Comparison of ENCODE assay signal across 8 mouse cellular contexts in genomic region chr4:63215185-63215992, GRCm38 (mm10). TPM values are rescaled to one million over a fixed set of nuclear protein-coding genes. Genes with fewer than 3 reads are reported as not detected.
A peak's percentile ranks its signal among the peaks of the same experiment; 100 is the strongest.
DNase-seq lines count a peak whose midpoint lies in the region; ATAC-seq and TF ChIP-seq lines count a peak whose summit lies in the region.

No protein-coding gene starts in this region.

- H3K9me3 ChIP-seq in embryonic facial prominence, embryonic 14.5 days (ENCODE audit: control insufficient read depth, low read length), result no peaks in the 10 kb centered on the region
- no peaks in the 10 kb centered on the region for H3K9me3 ChIP-seq in heart, embryonic 13.5 days
- no peaks in the 10 kb centered on the region for H3K9me3 ChIP-seq in kidney, postnatal 0 days (replicated peaks; ENCODE audit: low read length)
- H3K9me3 ChIP-seq in liver, embryonic 16.5 days (replicated peaks; ENCODE audit: control insufficient read depth, low read length), result no peaks in the 10 kb centered on the region
- H3K9me3 ChIP-seq in neural tube, embryonic 12.5 days, result no peaks in the 10 kb centered on the region
- H3K9me3 ChIP-seq in stomach, embryonic 16.5 days (replicated peaks; ENCODE audit: control insufficient read depth, low read length), result no peaks in the 10 kb centered on the region

- under 1% methylated on average over 38 of the region's 71 CpGs for WGBS in embryonic facial prominence, embryonic 14.5 days
- under 1% methylated on average over 69 of the region's 71 CpGs for WGBS in heart, embryonic 13.5 days
- WGBS in kidney, postnatal 0 days, result 1% methylated on average over 68 of the region's 71 CpGs
- under 1% methylated on average over 67 of the region's 71 CpGs for WGBS in liver, embryonic 16.5 days (ENCODE audit: insufficient replicate concordance)
- under 1% methylated on average over 70 of the region's 71 CpGs for WGBS in neural tube, embryonic 12.5 days
- WGBS in stomach, embryonic 16.5 days, result 1% methylated on average over 65 of the region's 71 CpGs

- peak overlapping the region; percentile 83 for H3K27ac ChIP-seq in embryonic facial prominence, embryonic 14.5 days (replicated peaks; ENCODE audit: low read depth, low read length)
- peak overlapping the region; percentile 62 for H3K27ac ChIP-seq in heart, embryonic 13.5 days (replicated peaks)
- 0 out of 2 replicates have a peak overlapping the region, but pooled peaks have one; percentile 9 for H3K27ac ChIP-seq in kidney, postnatal 0 days
- H3K27ac ChIP-seq in liver, embryonic 16.5 days (ENCODE audit: low read length), result no peak overlapping the region; the same call in 1 of the 2 replicates
- no peak overlapping the region for H3K27ac ChIP-seq in neural tube, embryonic 12.5 days
- peak overlapping the region; percentile 77 for H3K27ac ChIP-seq in stomach, embryonic 16.5 days (ENCODE audit: low read length)

- H3K36me3 ChIP-seq in embryonic facial prominence, embryonic 14.5 days (ENCODE audit: control insufficient read depth, insufficient read depth, low read length), result peaks cover 12% of the 10 kb centered on the region; the same call in 1 of the 2 replicates
- H3K36me3 ChIP-seq in heart, embryonic 13.5 days, result no peaks in the 10 kb centered on the region
- H3K36me3 ChIP-seq in kidney, postnatal 0 days (ENCODE audit: insufficient read depth, low read length), result no peaks in the 10 kb centered on the region
- no peaks in the 10 kb centered on the region for H3K36me3 ChIP-seq in liver, embryonic 16.5 days (ENCODE audit: control insufficient read depth, insufficient read depth)
- no peaks in the 10 kb centered on the region for H3K36me3 ChIP-seq in neural tube, embryonic 12.5 days
- no peaks in the 10 kb centered on the region for H3K36me3 ChIP-seq in stomach, embryonic 16.5 days (ENCODE audit: control insufficient read depth, insufficient read depth, low read length)

- TF ChIP-seq CTCF in kidney, postnatal 0 days (IDR thresholded peaks at IDR 0.05; ENCODE audit: low read depth), result peak; percentile 97

- ATAC-seq in embryonic facial prominence, embryonic 14.5 days (ENCODE audit: low read depth), result peak; percentile 41
- ATAC-seq in heart, embryonic 13.5 days (ENCODE audit: extremely low read depth, insufficient number of reproducible peaks, low FRiP score, low TSS enrichment), result no peak; the same call in 1 of the 2 replicates
- ATAC-seq in kidney, postnatal 0 days (replicated peaks; ENCODE audit: low FRiP score, low read depth), result peak; percentile 25
- ATAC-seq in liver, embryonic 16.5 days (ENCODE audit: low read depth), result peak; percentile 30; the same call in 1 of the 2 replicates
- ATAC-seq in neural tube, embryonic 12.5 days (ENCODE audit: low FRiP score, low read depth), result peak; percentile 70
- ATAC-seq in stomach, embryonic 16.5 days (ENCODE audit: insufficient read depth, low FRiP score), result peak; percentile 23

- H3K9ac ChIP-seq in embryonic facial prominence, embryonic 14.5 days (ENCODE audit: low read depth, low read length), result peak overlapping the region; percentile 88
- peak overlapping the region; percentile 90 for H3K9ac ChIP-seq in heart, embryonic 13.5 days
- H3K9ac ChIP-seq in kidney, postnatal 0 days (ENCODE audit: low read depth, low read length), result peak overlapping the region; percentile 74
- peak overlapping the region; percentile 54 for H3K9ac ChIP-seq in liver, embryonic 16.5 days (ENCODE audit: low read depth, low read length)
- peak overlapping the region; percentile 83 for H3K9ac ChIP-seq in neural tube, embryonic 12.5 days
- H3K9ac ChIP-seq in stomach, embryonic 16.5 days (ENCODE audit: low read length), result peak overlapping the region; percentile 93

- DNase-seq in B cell, adult 2 months, result peak; percentile 83 to 86
- DNase-seq in adrenal gland, postnatal 4 days (ENCODE audit: low spot score in 2 of 2), result peak; percentile 53 to 56
- DNase-seq in embryonic facial prominence, embryonic 14.5 days (ENCODE audit: low spot score), result peak; percentile 90
- peak; percentile 92 for DNase-seq in kidney, postnatal 0 days (ENCODE audit: low spot score)

- H3K4me2 ChIP-seq in embryonic facial prominence, embryonic 14.5 days (ENCODE audit: low read depth, low read length), result peak overlapping the region; percentile 67
- H3K4me2 ChIP-seq in heart, embryonic 13.5 days, result peak overlapping the region; percentile 98
- peak overlapping the region; percentile 100 for H3K4me2 ChIP-seq in kidney, postnatal 0 days (ENCODE audit: low read length)
- peak overlapping the region; percentile 67 for H3K4me2 ChIP-seq in liver, embryonic 16.5 days (ENCODE audit: low read depth, low read length)
- peak overlapping the region; percentile 100 for H3K4me2 ChIP-seq in neural tube, embryonic 12.5 days (replicated peaks)
- peak overlapping the region; percentile 93 for H3K4me2 ChIP-seq in stomach, embryonic 16.5 days (ENCODE audit: low read depth, low read length)

- H3K4me1 ChIP-seq in embryonic facial prominence, embryonic 14.5 days (ENCODE audit: control insufficient read depth, insufficient read depth, low read length), result peaks cover 16% of the 10 kb centered on the region
- H3K4me1 ChIP-seq in heart, embryonic 13.5 days, result peaks cover 48% of the 10 kb centered on the region
- H3K4me1 ChIP-seq in kidney, postnatal 0 days (replicated peaks; ENCODE audit: insufficient read depth, low read length), result peaks cover 14% of the 10 kb centered on the region
- H3K4me1 ChIP-seq in liver, embryonic 16.5 days (ENCODE audit: control insufficient read depth, low read depth, low read length), result no peaks in the 10 kb centered on the region; the same call in 1 of the 2 replicates
- H3K4me1 ChIP-seq in neural tube, embryonic 12.5 days, result peaks cover 26% of the 10 kb centered on the region
- peaks cover 36% of the 10 kb centered on the region for H3K4me1 ChIP-seq in stomach, embryonic 16.5 days (ENCODE audit: control insufficient read depth, insufficient read depth, low read length)

- H3K27me3 ChIP-seq in embryonic facial prominence, embryonic 14.5 days (replicated peaks; ENCODE audit: control insufficient read depth, insufficient read depth, low read length), result peaks cover 4% of the 10 kb centered on the region; the same call in 1 of the 2 replicates
- H3K27me3 ChIP-seq in heart, embryonic 13.5 days (replicated peaks), result peaks cover 63% of the 10 kb centered on the region
- H3K27me3 ChIP-seq in kidney, postnatal 0 days (ENCODE audit: insufficient read depth, low read length), result peaks cover 3% of the 10 kb centered on the region; the same call in 1 of the 2 replicates
- peaks cover 37% of the 10 kb centered on the region for H3K27me3 ChIP-seq in liver, embryonic 16.5 days (ENCODE audit: control insufficient read depth, insufficient read depth, low read depth, low read length)
- peaks cover 41% of the 10 kb centered on the region for H3K27me3 ChIP-seq in neural tube, embryonic 12.5 days (replicated peaks)
- 0 out of 2 replicates have a peak, but pooled peaks cover 5% of the 10 kb centered on the region for H3K27me3 ChIP-seq in stomach, embryonic 16.5 days (ENCODE audit: control insufficient read depth, insufficient read depth, low read length)

- H3K4me3 ChIP-seq in embryonic facial prominence, embryonic 14.5 days (ENCODE audit: low read depth, low read length), result peak overlapping the region; percentile 71
- H3K4me3 ChIP-seq in heart, embryonic 13.5 days, result peak overlapping the region; percentile 74
- H3K4me3 ChIP-seq in kidney, postnatal 0 days (replicated peaks; ENCODE audit: low read depth, low read length), result peak overlapping the region; percentile 75
- H3K4me3 ChIP-seq in liver, embryonic 16.5 days (ENCODE audit: low read depth, low read length), result peak overlapping the region; percentile 65
- H3K4me3 ChIP-seq in neural tube, embryonic 12.5 days, result peak overlapping the region; percentile 69
- peak overlapping the region; percentile 78 for H3K4me3 ChIP-seq in stomach, embryonic 16.5 days (replicated peaks; ENCODE audit: low read length)

RNA-seq across cellular contexts. Expression of gene Col27a1, which starts 1.6 kb away (rescaled TPM):
- total RNA-seq in adrenal gland, postnatal 4 days (2021), result 10 to 100 TPM; 17.2 to 20.8 TPM
- 23.5 and 25.6 TPM in 2 replicates for polyA plus RNA-seq in embryonic facial prominence, embryonic 14.5 days (2014; fragmentation: Nextera tagmentation; extraction: Ambion mirVana)
- 3.7 and 4.2 TPM in 2 replicates for polyA plus RNA-seq in heart, embryonic 13.5 days (2015; fragmentation: Nextera tagmentation; extraction: Ambion mirVana)
- 5.7 and 6.4 TPM in 2 replicates for polyA plus RNA-seq in kidney, postnatal 0 days (2015; fragmentation: Nextera tagmentation; extraction: Ambion mirVana)
- polyA plus RNA-seq in liver, embryonic 16.5 days (2015; fragmentation: Nextera tagmentation; extraction: Ambion mirVana), result 1.6 and 2.1 TPM in 2 replicates
- 4.6 and 5.4 TPM in 2 replicates for polyA plus RNA-seq in neural tube, embryonic 12.5 days (2016; fragmentation: Nextera tagmentation; extraction: Ambion mirVana)
- 13.3 and 15.0 TPM in 2 replicates for polyA plus RNA-seq in stomach, embryonic 16.5 days (2015; fragmentation: Nextera tagmentation; extraction: Ambion mirVana)

RNA-seq across cellular contexts. Expression of gene Kif12, which starts 43.5 kb away (rescaled TPM):
- 10 to 100 TPM in 1 of 2 experiments, under 1 TPM in 1; 0.17 to 21.6 TPM for total RNA-seq in adrenal gland, postnatal 4 days (2021)
- polyA plus RNA-seq in embryonic facial prominence, embryonic 14.5 days (2014; fragmentation: Nextera tagmentation; extraction: Ambion mirVana), result not detected in 2 replicates
- 0.90 and 1.3 TPM in 2 replicates for polyA plus RNA-seq in heart, embryonic 13.5 days (2015; fragmentation: Nextera tagmentation; extraction: Ambion mirVana)
- 98.4 and 108 TPM in 2 replicates for polyA plus RNA-seq in kidney, postnatal 0 days (2015; fragmentation: Nextera tagmentation; extraction: Ambion mirVana)
- polyA plus RNA-seq in liver, embryonic 16.5 days (2015; fragmentation: Nextera tagmentation; extraction: Ambion mirVana), result 4.8 and 5.3 TPM in 2 replicates
- polyA plus RNA-seq in neural tube, embryonic 12.5 days (2016; fragmentation: Nextera tagmentation; extraction: Ambion mirVana), result not detected in 2 replicates
- polyA plus RNA-seq in stomach, embryonic 16.5 days (2015; fragmentation: Nextera tagmentation; extraction: Ambion mirVana), result 27.3 and 27.4 TPM in 2 replicates

Comparison
In these comparisons a context has a peak if more than half of its experiments do, and no peak if none do; other contexts are left out.
1. H3K27ac ChIP-seq: peak in embryonic facial prominence, embryonic 14.5 days (single experiment), heart, embryonic 13.5 days (single experiment), kidney, postnatal 0 days (single experiment) and stomach, embryonic 16.5 days (single experiment); none in liver, embryonic 16.5 days (single experiment) and neural tube, embryonic 12.5 days (single experiment).
2. Peak in every context shown above with its lines, with median percentiles within 50 percentile points of each other: DNase-seq, H3K4me2 ChIP-seq, H3K4me3 ChIP-seq and H3K9ac ChIP-seq.